Mouse (Mus musculus) gonadal fat pad, adult 2 months (tissue): Measurements from ENCODE around the gene D630039A03Rik. TPM values are rescaled to one million over a fixed set of nuclear protein-coding genes. Genes with fewer than 3 reads are reported as not detected.

Experiments used
- DNase-seq: peaks from one replicate; pipeline ENCODE4 v3.0.0-alpha.2; 2012; ENCODE audit warnings: low read depth
- polyA plus RNA-seq: library from polyadenylated mRNA; depleted of rRNA; stranded (reverse); fragments of >200 nt; gene quantifications from 2 replicates; pipeline ENCODE4 v1.2.3, GENCODE M21; 2012

Gene D630039A03Rik
- polyA plus RNA-seq, 1 experiment: 6.5 TPM

GRCm38 (mm10) chr4:57927464-57928205 is 11.5 kb upstream of the D630039A03Rik start:
- no peak for DNase-seq

DNA sequence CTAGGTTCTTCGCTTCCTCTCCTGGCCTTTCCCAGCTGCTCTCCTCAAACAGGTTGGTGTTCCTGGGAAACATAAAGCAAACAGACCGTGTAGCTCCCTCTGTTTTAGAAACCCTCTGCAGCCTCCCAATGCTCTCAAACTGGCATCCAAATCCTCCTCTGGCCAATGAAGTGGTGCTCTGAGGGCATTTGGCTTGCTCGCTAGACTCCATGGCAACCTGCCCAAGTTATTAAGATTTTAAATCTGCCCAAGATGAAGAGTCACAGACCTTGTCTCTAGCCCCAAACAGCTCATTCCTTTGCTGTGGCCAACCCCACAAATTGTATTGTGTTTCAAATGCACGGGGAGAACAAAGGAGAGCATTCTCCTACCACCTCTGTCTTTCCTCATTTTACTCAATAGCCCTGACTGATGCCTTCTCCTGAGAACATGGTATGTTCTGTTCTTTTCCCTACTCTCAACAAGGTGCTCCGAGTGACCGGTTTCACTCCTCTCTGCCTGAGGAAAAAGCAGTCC is 8.5 kb upstream of the D630039A03Rik start:
- no peak for DNase-seq

DNA sequence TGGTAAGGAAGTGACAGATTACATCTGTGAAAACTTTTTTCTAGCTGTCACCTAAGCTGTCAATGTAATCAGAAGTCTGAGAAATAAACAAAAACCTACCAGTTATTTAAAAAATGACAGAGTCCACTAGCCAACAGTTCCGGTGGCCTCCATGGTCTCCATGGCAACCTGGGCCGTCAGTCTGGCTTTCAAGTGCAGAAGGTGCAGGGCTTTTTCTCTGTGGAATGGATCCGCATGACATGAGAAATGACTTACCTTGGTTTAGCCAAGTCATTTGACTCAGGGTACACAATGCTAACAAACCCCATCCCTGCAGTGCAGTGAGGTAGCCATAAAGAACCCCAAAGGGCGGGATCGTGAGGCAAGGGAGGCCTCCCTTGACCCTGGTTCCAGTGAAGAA is 6.1 kb upstream of the D630039A03Rik start:
- no peak for DNase-seq

GRCm38 (mm10) chr4:57920522-57920921 is 4.4 kb upstream of the D630039A03Rik start:
- no peak for DNase-seq

DNA sequence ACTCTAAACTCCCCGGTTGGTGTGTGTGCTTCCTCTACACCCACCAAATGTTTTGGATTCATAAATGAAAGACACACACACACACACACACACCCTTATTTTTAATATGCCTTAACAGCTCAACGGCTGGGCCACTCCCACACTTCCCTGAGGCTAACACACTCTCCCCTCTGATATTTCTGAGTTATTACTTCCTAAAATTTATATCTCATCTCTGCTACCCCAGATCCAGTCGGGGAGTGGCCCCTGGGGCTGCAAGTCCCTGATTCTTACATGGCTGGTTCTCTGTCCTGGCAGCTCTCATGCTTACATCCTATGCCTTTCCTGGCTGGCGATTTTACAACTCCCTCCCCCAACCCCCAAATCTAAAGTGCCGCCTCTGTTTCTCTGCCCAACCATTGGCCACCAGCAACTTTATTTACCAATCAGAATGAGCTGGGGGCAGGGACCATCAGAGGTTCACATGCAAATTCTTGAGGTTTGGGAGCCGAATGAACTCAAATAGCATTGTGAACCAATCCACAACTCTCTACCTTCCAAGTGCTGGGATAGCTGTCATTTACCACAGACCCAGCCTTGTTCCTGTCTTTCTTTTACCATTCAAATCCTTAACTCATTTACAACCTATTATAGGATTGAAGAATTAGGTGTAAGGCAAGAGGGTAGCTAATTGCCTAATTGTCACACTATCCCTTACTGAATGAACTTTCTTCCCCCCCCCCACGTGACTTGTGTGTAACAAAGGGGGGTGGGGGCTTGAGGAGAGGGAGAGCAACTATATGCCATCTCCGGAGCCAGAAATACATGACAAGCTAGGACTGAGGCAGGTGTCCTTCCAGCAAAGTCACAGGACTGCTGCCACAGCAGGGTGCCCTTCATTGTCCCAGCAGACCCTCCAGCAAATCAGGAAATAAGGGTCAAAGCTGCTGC is 3.7 kb upstream of the D630039A03Rik start:
- DNase-seq: no peak

- no peak for DNase-seq
Observed at GRCm38 (mm10) chr4:57916711-57917110, 614 bp upstream of the D630039A03Rik start.

- DNase-seq: peak; percentile 52
Observed at GRCm38 (mm10) chr4:57915216-57915965, 706 bp downstream of the D630039A03Rik start.

GRCm38 (mm10) chr4:57914193-57915190 is 1.6 kb downstream of the D630039A03Rik start:
- no peak for DNase-seq

DNA sequence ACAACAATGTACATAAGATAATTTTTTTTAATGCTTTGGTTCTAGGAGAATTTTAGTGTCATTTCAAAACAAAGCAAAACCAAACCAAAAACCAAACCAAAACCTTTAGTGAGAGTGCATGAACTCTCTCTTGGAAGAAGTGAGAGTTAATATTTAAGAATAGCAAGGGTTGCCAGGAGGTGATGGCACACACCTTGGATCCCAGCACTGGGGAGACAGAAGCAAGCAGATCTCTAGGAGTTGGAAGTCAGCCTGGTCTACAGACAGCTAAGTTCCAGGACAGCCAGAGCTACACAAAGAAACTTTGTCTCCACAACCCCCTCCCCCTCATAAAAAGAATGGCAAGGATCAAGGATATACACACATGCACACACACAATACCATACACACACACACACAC is 3.1 kb downstream of the D630039A03Rik start:
- no peak for DNase-seq

- peak; percentile 26 for DNase-seq
Observed at GRCm38 (mm10) chr4:57908860-57909259, 7.2 kb downstream of the D630039A03Rik start.

DNA sequence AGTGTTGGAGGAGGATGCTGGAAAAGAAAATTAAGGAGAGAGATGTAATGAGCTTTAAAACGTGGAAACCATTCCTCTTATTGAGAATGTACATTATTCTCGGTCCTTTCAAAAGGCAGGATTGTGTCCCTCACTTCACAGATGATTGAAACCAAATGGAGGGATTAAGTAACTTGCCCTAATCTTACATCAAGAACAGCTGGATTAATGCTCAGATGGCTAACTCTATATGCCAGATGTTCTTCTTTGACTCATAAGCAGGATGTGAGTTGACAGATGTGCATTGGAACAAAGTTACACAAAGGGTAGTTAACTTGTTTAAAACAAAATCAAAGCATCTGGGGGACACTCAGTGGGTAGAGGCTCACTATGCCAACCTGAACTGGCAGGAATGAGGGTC is 9.4 kb downstream of the D630039A03Rik start:
- no peak for DNase-seq

DNA sequence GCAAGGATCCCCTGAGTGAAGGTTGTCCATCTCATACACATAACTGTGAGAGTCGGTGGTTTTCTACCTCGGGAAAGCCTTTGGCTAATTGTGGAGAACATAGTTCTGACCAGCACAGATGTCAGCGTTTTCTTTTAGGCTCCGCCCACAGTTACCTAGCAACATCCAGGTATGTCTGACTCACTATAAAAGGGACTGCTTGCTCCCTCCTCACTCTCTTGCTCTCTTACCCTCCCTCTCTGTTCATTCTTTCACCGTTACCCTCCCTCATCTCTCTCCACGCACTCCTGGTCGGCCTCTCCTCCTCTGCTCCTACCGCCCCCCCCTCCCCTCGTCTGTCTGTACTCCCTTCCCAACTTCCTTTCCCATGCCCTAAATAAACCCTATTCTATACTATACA is 11.5 kb downstream of the D630039A03Rik start:
- no peak for DNase-seq

DNA sequence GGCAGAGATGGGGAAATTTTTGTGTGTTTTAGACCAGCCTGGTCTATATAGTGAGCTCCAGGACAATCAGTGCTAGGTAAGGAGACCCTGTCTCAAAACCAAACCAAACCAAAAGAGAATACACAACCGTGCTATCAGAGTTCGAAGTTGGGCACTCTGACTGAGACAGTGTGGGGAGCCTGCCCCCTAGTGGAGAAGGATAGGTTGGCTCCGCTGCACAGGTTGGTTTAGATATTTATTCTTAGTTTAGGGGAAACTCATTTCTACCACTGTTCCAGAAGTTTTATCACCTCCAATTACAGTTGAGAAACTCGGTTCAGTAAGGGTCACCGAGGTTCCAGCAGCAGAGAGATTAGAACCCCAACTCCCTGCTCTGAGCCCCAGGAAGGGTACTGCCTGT is 11.9 kb downstream of the D630039A03Rik start:
- DNase-seq: no peak

DNA sequence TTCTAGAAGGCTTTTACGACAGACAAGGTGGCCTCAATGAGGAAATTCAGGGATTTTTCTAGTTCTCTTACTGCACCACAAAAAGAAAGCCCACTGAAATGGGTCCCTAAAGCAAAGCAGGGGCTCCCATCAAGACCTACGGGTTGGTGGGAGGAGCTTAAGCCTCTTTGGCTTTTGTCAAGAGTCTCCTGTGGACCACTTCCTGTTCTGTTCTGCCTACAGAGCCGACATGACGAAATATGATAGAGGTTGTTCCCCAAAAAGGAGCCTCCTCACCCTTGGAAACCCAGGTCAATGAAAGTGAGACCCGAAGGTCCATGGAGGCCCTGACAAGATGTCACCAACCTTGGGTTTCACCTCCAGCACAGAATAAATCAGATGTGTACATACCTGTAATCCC is 13.5 kb downstream of the D630039A03Rik start:
- DNase-seq: no peak

GRCm38 (mm10) chr4:57901210-57901609 is 14.9 kb downstream of the D630039A03Rik start:
- no peak for DNase-seq

GRCm38 (mm10) chr4:57896631-57897030 is 19.5 kb downstream of the D630039A03Rik start:
- no peak for DNase-seq

DNA sequence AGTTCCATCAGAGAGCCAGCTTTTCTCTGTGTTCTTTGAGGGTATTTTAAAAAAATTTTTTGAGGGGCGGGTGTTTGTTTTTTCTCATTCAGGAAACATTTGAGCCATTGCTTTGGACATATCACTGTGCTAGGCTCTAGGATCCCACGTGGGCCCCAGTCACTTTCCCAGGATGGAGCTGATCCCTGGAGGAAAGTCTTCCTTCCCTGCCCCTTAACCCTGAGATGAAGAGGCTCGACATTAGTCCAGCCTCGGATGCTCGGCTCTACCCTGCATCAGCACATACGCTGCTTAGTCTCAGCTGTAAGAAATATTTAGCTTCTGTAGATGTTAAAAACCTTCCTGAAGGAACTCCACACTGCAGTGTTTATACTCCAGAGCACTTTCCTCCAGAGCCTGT is 20.2 kb downstream of the D630039A03Rik start:
- DNase-seq: no peak

DNA sequence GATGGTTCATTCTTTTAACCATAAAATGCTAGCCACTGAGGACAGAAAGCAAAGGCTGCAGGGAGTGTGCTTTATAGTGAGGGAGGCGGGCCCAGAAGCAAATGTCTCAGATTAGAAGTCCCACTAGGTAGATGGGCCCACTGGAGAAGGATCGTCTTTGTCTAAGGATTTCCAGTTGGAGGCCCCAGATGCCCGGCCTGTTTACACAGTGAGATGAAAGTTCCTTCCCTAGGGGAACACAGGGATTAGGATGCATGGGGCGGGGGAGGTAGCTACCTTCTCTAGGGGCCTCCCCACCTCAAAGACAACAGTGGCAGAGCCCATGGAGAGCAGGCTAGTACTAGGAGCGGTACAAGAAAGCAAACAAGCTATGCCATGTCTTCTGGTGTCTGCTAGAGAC is 21.0 kb downstream of the D630039A03Rik start:
- no peak for DNase-seq

DNA sequence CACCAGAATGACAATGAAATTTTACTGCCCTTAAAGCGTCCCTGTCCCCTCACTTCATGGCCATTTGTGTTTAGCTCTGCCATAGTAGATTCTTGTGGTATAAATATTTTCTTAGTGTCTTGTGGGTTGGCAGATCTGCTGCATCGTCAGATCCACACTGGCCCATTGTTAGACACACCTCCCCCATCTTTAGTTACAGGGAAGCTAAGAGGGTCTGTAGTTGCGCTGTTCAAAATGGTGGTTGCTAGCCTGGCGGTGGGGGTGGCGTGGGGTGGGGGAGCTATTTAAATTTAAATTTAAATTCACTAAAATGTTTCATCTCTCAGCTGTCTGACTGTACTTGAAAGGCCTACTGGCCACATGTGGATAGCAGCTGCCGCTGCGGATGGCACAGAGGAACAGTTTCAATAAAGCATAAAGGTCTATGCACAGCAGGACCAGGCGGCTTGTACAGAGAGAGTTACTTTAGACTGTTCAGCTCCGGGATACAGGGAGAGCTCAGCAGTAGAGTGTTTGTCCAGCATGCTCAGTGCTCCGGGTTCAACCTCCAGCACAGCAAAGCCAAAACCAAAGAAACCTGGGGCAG is 24.0 kb downstream of the D630039A03Rik start:
- DNase-seq: no peak

DNA sequence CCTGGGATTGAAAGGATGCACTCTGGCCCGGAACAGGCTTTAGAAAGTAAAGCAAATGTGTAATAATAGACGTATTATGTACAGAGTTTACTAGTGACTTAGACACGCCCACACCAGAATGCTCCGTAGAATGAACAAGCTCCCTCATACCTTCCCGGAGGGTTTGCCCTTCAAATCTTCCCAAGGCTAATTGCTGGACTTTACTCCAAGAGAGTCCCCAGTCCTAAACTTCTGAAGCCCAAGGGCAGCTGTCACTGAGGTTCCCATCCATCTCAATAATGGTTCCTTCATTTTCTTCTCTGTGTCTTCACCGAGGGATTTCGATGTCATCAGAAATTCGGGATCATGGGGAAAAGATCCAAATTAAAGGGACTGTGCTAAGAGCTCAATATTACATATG is 26.3 kb downstream of the D630039A03Rik start:
- no peak for DNase-seq
